Mouse (Mus musculus): Measurements from ENCODE around the gene Arhgef17.

Arhgef17 gene

GRCm38 (mm10) chr7:100911791-100912190 is 20.1 kb downstream of the Arhgef17 start:
- no peak for DNase-seq (ENCODE audit: low spot score)

DNA sequence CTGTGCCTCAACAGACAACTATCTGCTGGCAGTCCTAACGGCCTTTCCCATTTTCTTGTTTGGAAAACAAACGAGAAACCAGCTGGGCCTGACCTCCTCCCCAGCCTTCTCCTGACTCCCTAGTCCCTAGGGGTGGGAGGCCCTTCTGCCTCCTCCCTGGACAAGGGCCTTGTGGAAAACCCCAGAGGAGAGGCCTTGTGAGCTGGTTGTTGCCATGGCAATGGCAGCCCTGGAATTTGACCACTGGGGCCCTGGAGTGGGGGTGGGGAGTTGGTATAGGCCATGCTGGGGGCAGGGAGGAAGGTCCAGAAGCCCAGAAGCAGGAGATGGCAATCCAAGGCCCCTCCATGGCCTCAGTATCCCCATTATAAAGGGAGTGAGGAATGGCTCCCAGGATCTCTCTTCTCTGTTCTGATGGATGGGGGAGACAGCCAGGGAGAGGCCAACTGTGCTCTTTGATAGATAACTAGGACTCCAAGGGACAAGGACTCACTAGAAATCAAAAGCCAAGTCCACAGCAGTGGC is 20.6 kb downstream of the Arhgef17 start:
- DNase-seq (ENCODE audit: low spot score) = no peak

DNA sequence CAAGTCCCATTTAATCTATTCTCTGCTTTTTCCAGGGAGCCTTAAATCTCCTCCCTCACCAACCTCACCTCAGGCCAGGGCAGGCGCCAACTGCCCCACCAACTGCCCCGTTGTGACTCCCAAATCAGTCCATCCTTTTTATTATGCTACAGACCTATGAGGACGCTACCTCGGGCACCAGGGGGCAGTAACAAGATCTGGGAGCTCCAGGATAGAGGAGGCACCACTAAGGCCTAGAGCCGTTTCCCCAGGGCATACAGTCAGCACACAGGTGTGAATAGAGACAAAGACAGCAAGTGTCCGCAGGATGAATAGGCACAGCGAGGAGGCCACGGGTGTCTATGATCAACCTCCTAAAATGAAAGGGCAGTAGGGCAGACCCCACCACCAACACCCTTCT is 23.3 kb downstream of the Arhgef17 start:
- no peak for DNase-seq (ENCODE audit: low spot score)

DNA sequence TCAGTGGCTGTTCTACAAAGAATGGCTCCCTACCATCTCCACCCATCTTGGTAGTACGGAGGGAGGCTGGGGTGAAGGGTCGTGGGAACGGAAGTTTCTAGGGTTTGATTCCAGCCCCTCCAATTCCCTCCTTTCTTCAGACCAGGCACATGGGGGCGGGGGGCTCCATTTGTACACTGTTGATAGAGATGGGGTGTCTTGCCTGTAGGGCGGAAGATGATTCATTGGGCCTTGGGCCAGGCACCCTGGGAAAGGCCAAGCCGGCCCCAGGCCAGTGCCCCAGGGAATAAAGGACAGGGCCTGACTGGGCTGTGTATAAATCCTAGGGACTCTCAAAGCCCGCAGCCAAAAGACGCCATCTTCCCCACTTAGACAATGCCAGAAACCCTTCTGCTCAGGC is 23.8 kb downstream of the Arhgef17 start:
- DNase-seq (ENCODE audit: low spot score) = no peak

DNA sequence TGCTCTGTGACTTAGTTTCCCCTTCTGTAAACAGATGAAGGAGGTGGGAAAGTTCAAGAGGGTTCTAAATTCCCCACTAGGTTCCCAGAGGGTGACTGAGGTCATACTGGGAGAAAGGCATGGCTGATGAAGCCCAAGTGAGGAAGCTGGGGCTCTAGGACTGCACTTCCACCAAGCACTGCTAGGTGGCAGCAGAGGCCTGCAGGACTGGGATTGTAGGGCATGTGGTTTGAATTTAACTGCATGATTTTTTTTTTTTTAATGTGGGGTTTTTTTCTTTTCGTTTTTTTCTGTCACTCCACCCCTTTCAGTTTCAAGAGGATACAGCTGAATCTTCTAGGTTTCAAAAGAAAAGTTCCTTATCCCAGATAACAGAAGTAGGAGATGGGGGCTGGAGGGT is 24.7 kb downstream of the Arhgef17 start:
- DNase-seq (ENCODE audit: low spot score) = no peak

- no peak for DNase-seq (ENCODE audit: low spot score)
Measured at GRCm38 (mm10) chr7:100906029-100906789, 25.7 kb downstream of the Arhgef17 start.

DNA sequence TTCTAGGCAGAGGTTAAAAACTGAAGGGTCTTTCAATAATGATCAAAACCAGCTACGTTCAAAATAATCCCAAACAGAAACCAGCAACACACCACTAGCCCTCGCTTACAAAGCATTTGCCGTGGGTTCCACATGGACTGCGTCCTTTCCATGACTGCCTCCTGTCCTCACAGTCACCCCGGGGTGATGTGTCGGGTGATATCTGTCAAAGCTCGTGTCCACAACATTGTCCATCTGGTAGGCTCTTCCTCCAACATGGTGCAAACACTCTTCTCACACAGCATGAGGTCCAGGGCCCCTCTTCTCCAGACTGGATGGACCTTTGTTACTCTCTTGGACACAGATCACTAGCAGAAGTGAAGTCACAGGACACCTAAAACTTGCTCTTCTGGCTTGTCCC is 26.9 kb downstream of the Arhgef17 start:
- DNase-seq (ENCODE audit: low spot score) = no peak

GRCm38 (mm10) chr7:100904612-100905011 is 27.3 kb downstream of the Arhgef17 start:
- no peak for DNase-seq (ENCODE audit: low spot score)

DNA sequence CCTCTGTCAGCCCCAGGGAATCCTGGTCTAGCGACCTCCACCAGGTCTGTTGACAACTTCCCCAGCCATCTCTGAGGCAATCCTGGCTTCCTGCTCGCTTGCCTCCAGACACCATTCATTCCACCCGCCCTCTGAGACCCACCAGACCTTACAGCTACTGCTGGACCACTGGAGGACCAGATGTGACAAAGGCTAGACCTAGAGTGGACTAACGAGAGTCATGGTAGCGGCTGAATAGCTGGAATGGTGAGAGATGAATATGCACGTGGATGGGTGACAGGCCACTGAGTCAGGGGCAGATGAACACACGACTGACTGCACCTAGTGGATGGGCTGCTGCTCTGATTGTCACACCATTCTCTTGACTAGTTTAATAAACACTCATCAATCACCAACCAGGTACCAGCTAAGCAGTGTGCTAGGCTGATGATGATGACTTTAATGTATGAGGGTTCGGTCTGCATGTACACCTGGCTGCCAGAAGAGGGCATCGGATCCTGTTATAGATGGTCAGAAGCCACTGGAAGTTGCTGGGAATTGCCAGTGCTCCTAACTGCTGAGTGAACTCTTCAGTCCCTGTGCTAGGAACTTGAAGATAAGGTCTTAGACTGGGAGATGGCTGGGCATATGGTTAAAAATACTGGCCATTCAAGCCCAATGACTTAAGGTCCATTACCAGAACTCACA is 29.3 kb downstream of the Arhgef17 start:
- no peak for DNase-seq (ENCODE audit: low spot score)

- DNase-seq (ENCODE audit: low spot score) = no peak
Measured at GRCm38 (mm10) chr7:100897828-100898227, 34.1 kb downstream of the Arhgef17 start.

GRCm38 (mm10) chr7:100894833-100895226 is 37.1 kb downstream of the Arhgef17 start:
- no peak for DNase-seq (ENCODE audit: low spot score)

- no peak for DNase-seq (ENCODE audit: low spot score)
Measured at GRCm38 (mm10) chr7:100894057-100894832, 37.7 kb downstream of the Arhgef17 start.

DNA sequence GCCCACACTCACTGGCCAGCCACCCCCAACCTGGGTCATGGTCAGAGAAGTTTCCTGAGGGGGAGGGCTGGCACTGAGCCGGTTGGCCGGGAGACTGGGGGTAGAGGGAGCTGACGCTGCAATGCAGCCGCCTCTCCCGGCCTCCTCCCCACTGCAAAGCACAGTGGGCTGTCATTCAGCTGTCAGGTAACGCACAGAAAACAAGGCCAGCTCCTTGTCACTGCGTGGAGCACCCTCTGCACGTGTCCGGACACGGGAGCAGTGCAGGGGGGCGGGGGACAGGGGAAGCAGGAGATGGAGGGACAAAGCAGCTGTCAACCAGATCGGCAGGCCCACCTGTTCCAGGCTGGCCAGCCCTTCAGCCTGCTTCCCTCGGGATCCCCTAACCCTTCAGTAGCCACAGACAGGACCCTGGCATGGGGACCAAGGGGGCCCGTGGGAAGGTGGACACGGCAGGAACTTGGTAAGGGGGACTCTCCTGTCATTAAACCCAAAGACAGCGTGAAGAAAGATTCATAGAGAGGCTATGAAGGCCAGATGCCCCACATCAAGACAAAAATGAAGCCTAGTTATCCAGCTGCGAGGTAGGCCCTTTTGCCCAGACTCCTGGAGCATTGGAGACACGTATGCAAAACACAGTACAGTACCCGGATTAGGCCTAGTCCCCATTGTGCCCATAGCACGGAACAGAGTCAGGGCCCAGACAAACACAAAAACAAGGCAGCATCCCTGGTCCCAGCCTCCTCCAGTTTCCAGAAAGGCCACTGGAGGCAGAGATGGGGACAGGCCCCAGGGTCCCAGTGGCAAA is 38.5 kb downstream of the Arhgef17 start:
- no peak for DNase-seq (ENCODE audit: low spot score)

DNA sequence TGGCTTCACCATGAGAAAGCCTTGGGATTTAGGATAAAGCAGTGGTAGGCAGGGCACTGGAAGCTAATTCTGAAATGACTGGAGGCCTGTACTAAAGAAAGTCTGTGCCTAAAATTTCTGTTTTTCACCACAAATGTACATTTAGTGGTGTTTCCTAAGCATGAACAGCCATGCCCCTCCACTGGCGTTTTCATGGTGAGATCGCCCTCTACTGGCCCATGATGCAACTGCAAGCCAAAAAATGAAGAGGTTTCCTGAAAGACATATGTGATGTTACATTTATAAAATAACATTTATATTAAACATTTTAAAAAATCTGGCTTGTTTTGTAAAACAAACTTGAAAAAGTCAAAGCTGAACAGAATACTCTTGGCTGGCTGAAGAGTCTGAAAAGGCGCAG is 45.4 kb downstream of the Arhgef17 start:
- no peak for DNase-seq (ENCODE audit: low spot score)

- no peak for DNase-seq (ENCODE audit: low spot score)
Measured at GRCm38 (mm10) chr7:100884460-100884859, 47.4 kb downstream of the Arhgef17 start.

DNA sequence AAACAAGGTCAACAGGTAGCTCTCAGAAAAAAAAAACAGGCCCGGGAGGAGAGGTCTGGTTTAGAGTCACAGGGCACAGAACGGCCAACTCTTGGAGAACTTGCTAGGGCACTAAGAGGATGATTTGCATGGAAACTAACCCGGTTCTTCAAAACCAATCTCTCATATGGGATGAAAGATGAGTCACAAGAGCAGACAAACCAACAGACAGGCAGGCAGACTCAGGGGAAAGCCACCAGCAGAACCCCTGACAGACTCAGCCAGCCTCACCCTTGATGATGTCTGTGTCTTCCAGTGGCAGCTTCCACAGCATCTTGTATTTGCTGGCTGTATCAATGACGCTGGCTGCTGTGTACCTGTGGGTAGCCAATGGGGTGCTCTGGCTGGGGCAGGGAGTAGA is 50.0 kb downstream of the Arhgef17 start:
- no peak for DNase-seq (ENCODE audit: low spot score)

- DNase-seq (ENCODE audit: low spot score) = no peak
Measured at GRCm38 (mm10) chr7:100881531-100881930, 50.4 kb downstream of the Arhgef17 start.

DNA sequence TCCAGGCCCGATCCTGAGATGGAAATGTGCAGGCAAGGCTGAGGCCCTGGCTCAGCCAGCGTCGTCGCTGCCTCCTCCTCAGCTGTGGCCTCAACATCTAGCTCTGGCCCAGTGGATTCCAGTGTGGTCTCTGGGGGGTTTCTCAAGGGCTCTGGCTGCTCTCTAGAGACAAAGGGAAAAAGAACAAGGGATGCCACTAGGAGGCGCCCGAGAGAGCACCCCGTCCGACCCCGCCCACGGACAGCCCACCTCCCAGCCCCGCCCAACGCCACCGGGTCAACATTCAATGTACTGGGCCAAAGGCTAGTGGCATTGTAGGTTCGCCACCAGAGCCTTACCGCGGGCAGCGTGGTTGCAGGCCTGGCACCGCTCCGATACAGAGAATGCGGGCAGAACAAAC is 52.3 kb downstream of the Arhgef17 start:
- DNase-seq (ENCODE audit: low spot score) = no peak

DNA sequence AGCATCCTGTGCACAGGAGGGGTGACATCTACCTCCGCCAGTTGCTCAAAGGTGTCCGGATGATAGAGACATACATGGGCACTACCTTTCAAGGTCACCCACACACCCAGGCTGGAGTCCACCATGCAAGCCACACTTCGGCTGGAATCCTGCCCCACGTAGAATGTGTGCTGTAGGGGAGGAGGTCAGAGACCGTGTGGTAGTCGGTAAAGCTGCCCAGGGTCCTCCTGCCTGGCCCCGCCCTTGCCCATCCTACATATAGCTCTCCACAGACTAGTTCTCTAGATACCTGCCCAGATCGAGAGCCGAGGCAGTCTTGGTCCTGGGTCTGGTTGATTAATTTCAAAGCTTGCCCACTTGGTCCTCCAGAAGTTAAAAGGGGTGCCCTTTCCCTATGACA is 55.1 kb downstream of the Arhgef17 start:
- no peak for DNase-seq (ENCODE audit: low spot score)

- DNase-seq (ENCODE audit: low spot score) = no peak
Measured at GRCm38 (mm10) chr7:100876293-100876692, 55.6 kb downstream of the Arhgef17 start.

DNA sequence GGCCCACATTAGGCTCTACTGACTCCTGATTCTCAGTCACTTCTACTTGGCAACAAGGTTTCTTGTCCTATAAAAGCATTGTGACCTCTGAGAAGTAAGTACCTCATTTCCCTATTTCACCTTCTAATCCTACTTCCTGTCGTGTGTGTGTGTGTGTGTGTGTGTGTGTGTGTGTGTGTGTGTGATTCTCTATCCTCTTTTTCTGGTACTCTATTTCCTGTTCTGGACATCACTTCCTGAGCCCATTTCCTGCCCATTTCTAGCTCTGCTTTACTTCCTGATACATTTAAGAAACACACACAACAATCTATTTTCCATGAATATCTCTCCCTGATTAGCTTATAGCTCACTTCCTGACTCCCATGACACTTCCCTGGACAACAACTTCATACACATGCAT is 56.1 kb downstream of the Arhgef17 start:
- DNase-seq (ENCODE audit: low spot score) = no peak

- no peak for DNase-seq (ENCODE audit: low spot score)
Measured at GRCm38 (mm10) chr7:100873197-100873596, 58.7 kb downstream of the Arhgef17 start.
